Comparison of ENCODE assay signal across 8 mouse cellular contexts in genomic region chr15:98985240-98985981, GRCm38 (mm10). TPM values are rescaled to one million over a fixed set of nuclear protein-coding genes. Genes with fewer than 3 reads are reported as not detected.
DNase-seq lines count a peak whose midpoint lies in the region; ATAC-seq and TF ChIP-seq lines count a peak whose summit lies in the region.

No protein-coding gene starts in this region.

- peak overlapping the region; percentile 76 for H3K4me2 ChIP-seq in heart, embryonic 11.5 days
- peak overlapping the region; percentile 65 for H3K4me2 ChIP-seq in kidney, embryonic 15.5 days

- H3K9ac ChIP-seq in heart, embryonic 11.5 days (ENCODE audit: low read depth, low read length) = peak overlapping the region; percentile 87
- H3K9ac ChIP-seq in kidney, embryonic 15.5 days = peak overlapping the region; percentile 46
- peak overlapping the region; percentile 79 for H3K9ac ChIP-seq in liver, adult 2 months (ENCODE audit: low read depth, low read length)

- no peaks in the 10 kb centered on the region for H3K36me3 ChIP-seq in heart, embryonic 11.5 days (ENCODE audit: control insufficient read depth, insufficient read depth, low read length)
- H3K36me3 ChIP-seq in kidney, embryonic 15.5 days = no peaks in the 10 kb centered on the region
- H3K36me3 ChIP-seq in liver, adult 2 months (ENCODE audit: control insufficient read depth, insufficient read depth, low read length) = no peaks in the 10 kb centered on the region
- H3K36me3 ChIP-seq in splenic B cell, adult 2 months (ENCODE audit: control insufficient read depth, insufficient read depth, low read length, poor library complexity, severe bottlenecking) = no peaks in the 10 kb centered on the region

- TF ChIP-seq POLR2A in bone marrow macrophage, adult 2 months (IDR thresholded peaks at IDR 0.05; ENCODE audit: borderline replicate concordance, low read depth, low read length) = no peak
- 0 out of 2 replicates have a peak, but pooled peaks have one; percentile 26 for TF ChIP-seq POLR2A in liver, adult 2 months (IDR thresholded peaks at IDR 0.05; ENCODE audit: extremely low read depth, insufficient read depth, low read length)

- H3K4me1 ChIP-seq in bone marrow macrophage, adult 2 months (ENCODE audit: control insufficient read depth, insufficient read depth, low read length) = peaks cover 7% of the 10 kb centered on the region
- H3K4me1 ChIP-seq in heart, embryonic 11.5 days (ENCODE audit: control insufficient read depth, insufficient read depth, low read length) = peaks cover 51% of the 10 kb centered on the region
- H3K4me1 ChIP-seq in kidney, embryonic 15.5 days = peaks cover 40% of the 10 kb centered on the region
- no peaks in the 10 kb centered on the region for H3K4me1 ChIP-seq in liver, adult 2 months (ENCODE audit: control insufficient read depth, insufficient read depth, low read length)

- peak; percentile 86 for DNase-seq in CD4-positive helper T cell, adult 2 months (ENCODE audit: low read depth, low spot score)
- DNase-seq in liver, adult 2 months (ENCODE audit: extremely low read depth, low read depth, low spot score) = peak; percentile 50
- DNase-seq in monocyte, adult 2 months (ENCODE audit: low read depth in 1 of 2, low spot score in 2 of 2) = peak; percentile 76 to 86
- DNase-seq in splenic B cell, adult 2 months (ENCODE audit: low read depth, low spot score) = peak; percentile 92

- peak; percentile 85 for ATAC-seq in erythroblast, adult 5-6 weeks (replicated peaks; ENCODE audit: low FRiP score, poor library complexity, severe bottlenecking)
- peak; percentile 76 for ATAC-seq in heart, embryonic 11.5 days (replicated peaks; ENCODE audit: insufficient number of reproducible peaks, low FRiP score, low TSS enrichment)
- ATAC-seq in kidney, embryonic 15.5 days (replicated peaks; ENCODE audit: low FRiP score) = peak; percentile 81

- peak overlapping the region; percentile 82 for H3K4me3 ChIP-seq in bone marrow macrophage, adult 2 months (ENCODE audit: insufficient read depth, low read length)
- H3K4me3 ChIP-seq in heart, embryonic 11.5 days (ENCODE audit: low read depth, low read length) = peak overlapping the region; percentile 53
- peak overlapping the region; percentile 51 for H3K4me3 ChIP-seq in kidney, embryonic 15.5 days (replicated peaks)
- peak overlapping the region; percentile 78 for H3K4me3 ChIP-seq in liver, adult 2 months (ENCODE audit: insufficient read depth, low read depth, low read length)

- no peaks in the 10 kb centered on the region for H3K27me3 ChIP-seq in heart, embryonic 11.5 days (ENCODE audit: control insufficient read depth, insufficient read depth, low read length)
- no peaks in the 10 kb centered on the region for H3K27me3 ChIP-seq in kidney, embryonic 15.5 days
- H3K27me3 ChIP-seq in liver, adult 2 months (ENCODE audit: control insufficient read depth, insufficient read depth, low read length) = no peaks in the 10 kb centered on the region
- H3K27me3 ChIP-seq in splenic B cell, adult 2 months (ENCODE audit: control insufficient read depth, insufficient read depth, low read length, poor library complexity, severe bottlenecking) = no peaks in the 10 kb centered on the region

- H3K9me3 ChIP-seq in heart, embryonic 11.5 days (replicated peaks; ENCODE audit: control insufficient read depth, low read length) = no peaks in the 10 kb centered on the region
- H3K9me3 ChIP-seq in kidney, embryonic 15.5 days (replicated peaks) = no peaks in the 10 kb centered on the region

- H3K79me2 ChIP-seq in liver, adult 2 months (ENCODE audit: control insufficient read depth, insufficient read depth, low read length) = no peaks in the 10 kb centered on the region

- TF ChIP-seq CTCF in bone marrow macrophage, adult 2 months (IDR thresholded peaks at IDR 0.05; ENCODE audit: low read depth, low read length) = no peak
- no peak for TF ChIP-seq CTCF in liver, adult 2 months (IDR thresholded peaks at IDR 0.05; ENCODE audit: low read depth, low read length)

- peak overlapping the region; percentile 92 for H3K27ac ChIP-seq in bone marrow macrophage, adult 2 months (ENCODE audit: insufficient read depth, low read depth, low read length)
- peak overlapping the region; percentile 97 for H3K27ac ChIP-seq in heart, embryonic 11.5 days (ENCODE audit: low read depth, low read length)
- peak overlapping the region; percentile 90 for H3K27ac ChIP-seq in kidney, embryonic 15.5 days
- H3K27ac ChIP-seq in liver, adult 2 months (replicated peaks; ENCODE audit: insufficient read depth, low read depth, low read length) = peak overlapping the region; percentile 81

- 4% methylated on average over 29 of the region's 29 CpGs for WGBS in heart, embryonic 11.5 days (ENCODE audit: insufficient replicate concordance)
- WGBS in kidney, embryonic 15.5 days = 3% methylated on average over 29 of the region's 29 CpGs
- 2% methylated on average over 29 of the region's 29 CpGs for WGBS in liver, adult 2 months

RNA-seq across cellular contexts. Expression of gene Tuba1a, which starts 31.9 kb away (rescaled TPM):
- polyA plus RNA-seq in bone marrow macrophage, adult 2 months (2012; ENCODE audit: insufficient read depth, insufficient read length, missing spikeins) = 36.4 and 43.3 TPM in 2 replicates
- total RNA-seq in erythroblast, adult 5-6 weeks (2015; ENCODE audit: low replicate concordance) = 15.3 and 19.6 TPM in 2 replicates
- total RNA-seq in erythroblast, adult 5-6 weeks (2017; ENCODE audit: low replicate concordance) = 4.3 and 5.9 TPM in 2 replicates
- 1,237 and 1,376 TPM in 2 replicates for polyA plus RNA-seq in heart, embryonic 11.5 days (2014; fragmentation: Nextera tagmentation; extraction: Ambion mirVana)
- polyA plus RNA-seq in kidney, embryonic 15.5 days (2015; fragmentation: Nextera tagmentation; extraction: Ambion mirVana) = 854 and 1,029 TPM in 2 replicates
- 8.4 and 12.9 TPM in 2 replicates for total RNA-seq in liver, adult 2 months (2014; rRNA removed)
- polyA plus RNA-seq in liver, adult 2 months (2012; rRNA removed) = 10.7 and 13.7 TPM in 2 replicates

RNA-seq across cellular contexts. Expression of gene Gm49450, which starts 32.1 kb away (rescaled TPM):
- polyA plus RNA-seq in bone marrow macrophage, adult 2 months (2012; ENCODE audit: insufficient read depth, insufficient read length, missing spikeins) = not detected in 2 replicates
- not detected in 2 replicates for total RNA-seq in erythroblast, adult 5-6 weeks (2015; ENCODE audit: low replicate concordance)
- total RNA-seq in erythroblast, adult 5-6 weeks (2017; ENCODE audit: low replicate concordance) = 4.7 TPM in 1 of 2 replicates, not detected in the other
- not detected in 2 replicates for polyA plus RNA-seq in heart, embryonic 11.5 days (2014; fragmentation: Nextera tagmentation; extraction: Ambion mirVana)
- polyA plus RNA-seq in kidney, embryonic 15.5 days (2015; fragmentation: Nextera tagmentation; extraction: Ambion mirVana) = not detected in 2 replicates
- total RNA-seq in liver, adult 2 months (2014; rRNA removed) = not detected in 2 replicates
- 2.9 and 3.1 TPM in 2 replicates for polyA plus RNA-seq in liver, adult 2 months (2012; rRNA removed)

RNA-seq across cellular contexts. Expression of gene Tuba1c, which starts 44.3 kb away (rescaled TPM):
- 134 and 173 TPM in 2 replicates for polyA plus RNA-seq in bone marrow macrophage, adult 2 months (2012; ENCODE audit: insufficient read depth, insufficient read length, missing spikeins)
- 73.8 and 96.1 TPM in 2 replicates for total RNA-seq in erythroblast, adult 5-6 weeks (2015; ENCODE audit: low replicate concordance)
- total RNA-seq in erythroblast, adult 5-6 weeks (2017; ENCODE audit: low replicate concordance) = 36.4 and 46.4 TPM in 2 replicates
- 167 and 169 TPM in 2 replicates for polyA plus RNA-seq in heart, embryonic 11.5 days (2014; fragmentation: Nextera tagmentation; extraction: Ambion mirVana)
- polyA plus RNA-seq in kidney, embryonic 15.5 days (2015; fragmentation: Nextera tagmentation; extraction: Ambion mirVana) = 180 and 185 TPM in 2 replicates
- 60.9 and 85.4 TPM in 2 replicates for total RNA-seq in liver, adult 2 months (2014; rRNA removed)
- polyA plus RNA-seq in liver, adult 2 months (2012; rRNA removed) = 281 and 339 TPM in 2 replicates

RNA-seq across cellular contexts. Expression of gene Tuba1b, which starts 51.0 kb away (rescaled TPM):
- polyA plus RNA-seq in bone marrow macrophage, adult 2 months (2012; ENCODE audit: insufficient read depth, insufficient read length, missing spikeins) = 872 and 1,013 TPM in 2 replicates
- total RNA-seq in erythroblast, adult 5-6 weeks (2015; ENCODE audit: low replicate concordance) = 804 and 902 TPM in 2 replicates
- 180 and 247 TPM in 2 replicates for total RNA-seq in erythroblast, adult 5-6 weeks (2017; ENCODE audit: low replicate concordance)
- 1,819 and 1,826 TPM in 2 replicates for polyA plus RNA-seq in heart, embryonic 11.5 days (2014; fragmentation: Nextera tagmentation; extraction: Ambion mirVana)
- 1,698 and 1,797 TPM in 2 replicates for polyA plus RNA-seq in kidney, embryonic 15.5 days (2015; fragmentation: Nextera tagmentation; extraction: Ambion mirVana)
- 49.9 and 99.4 TPM in 2 replicates for total RNA-seq in liver, adult 2 months (2014; rRNA removed)
- polyA plus RNA-seq in liver, adult 2 months (2012; rRNA removed) = 151 and 183 TPM in 2 replicates

Comparison
In these comparisons a context has a peak if more than half of its experiments do, and no peak if none do; other contexts are left out.
1. Peak in every context shown above with its lines: DNase-seq, ATAC-seq, H3K4me3 ChIP-seq and H3K27ac ChIP-seq.
2. RNA of gene Tuba1a, which starts 31.9 kb away (polyA plus RNA-seq): 1,237 to 1,376 TPM in heart, embryonic 11.5 days and 854 to 1,029 TPM in kidney, embryonic 15.5 days; 36.4 to 43.3 TPM in bone marrow macrophage, adult 2 months and 10.7 to 13.7 TPM in liver, adult 2 months; every median in the first group is over 10 times any median in the second.